Mouse (Mus musculus): Measurements from ENCODE around the gene Fbp2. TPM values are rescaled to one million over a fixed set of nuclear protein-coding genes. Genes with fewer than 3 reads are reported as not detected.

The Fbp2 gene
- polyA plus RNA-seq (2017; shearing (Covaris generic)), result not detected

DNA sequence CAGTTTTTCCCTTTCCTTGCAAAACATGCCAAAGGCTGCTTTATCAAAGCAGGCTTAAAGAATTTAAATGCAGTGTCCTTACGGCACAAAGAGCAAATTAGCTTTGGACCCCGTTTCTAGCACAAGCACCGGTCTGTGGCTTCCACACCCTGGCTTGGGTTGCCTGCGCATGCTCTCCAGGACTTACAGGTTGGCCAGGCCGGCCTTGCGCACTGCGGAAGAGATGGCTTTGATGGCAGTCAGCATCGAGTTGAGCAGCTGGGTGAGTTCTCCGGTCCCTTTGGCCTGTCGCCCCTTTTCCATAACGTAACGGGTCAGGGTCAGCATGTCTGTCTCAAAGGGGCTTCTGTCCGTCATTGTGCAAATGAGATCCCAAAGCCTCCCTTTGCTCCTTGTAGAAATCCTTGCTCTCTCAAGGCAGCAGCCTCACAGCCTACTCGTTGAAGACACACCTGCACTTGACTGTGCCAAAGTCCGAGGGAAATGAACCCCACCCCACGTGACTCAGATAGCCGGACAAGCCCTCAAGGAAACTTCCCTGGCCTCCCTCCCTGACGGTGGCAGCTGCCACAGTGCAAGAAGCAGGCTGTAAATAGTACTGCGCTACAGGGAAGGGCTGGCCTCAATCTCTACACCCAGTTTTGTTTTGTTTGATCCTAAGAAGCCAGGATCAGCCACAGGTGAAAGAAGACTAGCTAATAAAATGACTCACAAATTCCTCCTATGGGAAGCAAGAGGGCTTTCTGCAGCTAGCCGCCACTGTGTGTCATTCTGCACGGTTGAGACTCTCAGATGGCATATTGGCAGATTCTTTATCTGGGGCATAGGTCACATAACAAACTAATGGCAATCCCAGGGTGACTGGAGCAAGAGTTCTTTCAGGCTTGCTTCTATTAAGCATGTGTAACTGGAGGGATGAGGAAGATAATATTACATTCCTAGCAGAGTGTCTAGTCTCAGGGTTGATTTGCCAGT, at the start of gene Fbp2:
Gene Fbp2 (minus strand): TSS at position 482 of the 975 bp plus-strand sequence.
- no peak for ATAC-seq

DNA sequence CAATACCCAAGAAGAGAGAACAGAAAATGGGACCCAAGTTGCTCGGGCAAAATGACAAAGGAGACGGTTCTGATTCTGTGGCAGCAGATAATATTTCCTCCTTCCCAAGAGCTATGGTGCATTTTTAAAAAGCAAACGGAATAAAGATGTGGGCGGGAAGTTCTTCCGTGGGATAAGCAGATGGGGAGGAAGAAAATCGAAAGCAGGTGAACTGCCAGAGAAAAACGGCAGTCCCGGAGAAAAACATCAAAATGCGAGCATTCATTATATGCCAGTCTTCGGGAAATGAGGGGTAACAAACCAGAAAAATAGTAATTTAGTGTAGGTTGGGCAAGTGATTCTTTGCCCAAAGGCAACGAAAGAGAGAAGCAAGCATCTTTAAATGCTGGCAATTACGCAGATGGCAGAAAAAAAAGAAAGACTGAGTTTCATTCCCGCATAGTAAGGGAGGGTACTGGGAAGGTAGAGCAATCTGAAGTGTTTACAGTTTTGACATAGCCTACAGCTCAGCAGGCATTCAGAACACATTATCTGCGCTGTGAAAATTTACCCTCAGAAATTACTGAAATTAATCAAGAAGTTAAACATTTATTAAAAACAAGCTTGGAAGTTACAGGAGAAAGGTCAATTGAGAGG, 49.4 kb upstream of the Fbp2 start:
- no peak for ATAC-seq

DNA sequence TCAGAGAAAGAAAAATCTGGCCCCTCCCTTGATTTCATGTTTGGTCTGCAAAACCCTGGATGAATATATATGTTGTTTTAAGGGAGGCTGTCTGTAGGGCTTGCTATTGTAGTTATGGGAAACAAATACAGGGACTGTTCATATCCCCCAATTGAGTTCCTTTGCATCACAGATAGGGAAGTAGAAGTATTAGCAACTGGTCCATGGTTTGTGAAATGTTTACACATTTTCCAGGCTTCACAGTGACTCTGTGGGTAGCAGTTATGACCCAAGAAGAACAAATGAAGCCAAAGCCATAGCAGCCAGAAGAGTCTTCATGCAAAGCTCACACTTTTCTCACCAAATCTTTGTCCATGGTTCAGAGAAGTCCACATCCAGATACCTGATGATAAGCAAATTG, 42.9 kb upstream of the Fbp2 start:
- ATAC-seq, result no peak

DNA sequence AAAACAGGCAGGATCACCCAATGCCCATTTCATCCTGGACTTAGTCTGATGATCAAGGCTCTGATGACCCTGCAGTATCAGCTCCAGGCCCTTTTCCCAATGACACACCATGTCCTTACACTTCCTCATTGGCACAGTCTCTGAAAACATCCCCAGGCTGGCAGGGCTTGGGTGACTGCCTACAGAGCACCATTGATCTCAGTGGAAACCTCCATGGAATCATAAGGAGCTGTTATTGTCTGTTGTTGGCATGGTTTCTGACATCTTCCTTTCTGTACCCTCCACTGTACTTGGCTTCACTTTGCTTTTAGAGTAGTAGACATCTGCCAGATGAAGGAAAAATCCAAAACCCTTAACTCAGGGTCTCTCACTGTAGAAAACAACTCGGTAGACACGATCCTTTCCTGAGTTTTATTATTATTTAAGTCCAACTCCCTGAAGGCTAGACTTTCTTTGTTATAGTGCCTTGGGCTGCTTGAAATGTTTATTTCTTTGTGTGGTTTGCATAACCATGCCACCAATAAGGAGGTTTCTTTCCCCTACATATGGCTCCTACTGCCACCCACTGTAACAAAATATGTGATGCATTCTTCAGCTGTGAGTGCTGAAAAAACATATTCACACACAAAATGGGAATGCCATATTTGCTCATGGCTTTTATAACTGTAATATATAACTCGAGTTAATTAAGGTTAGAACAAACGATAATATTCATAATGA, 39.9 kb upstream of the Fbp2 start:
- ATAC-seq, result no peak

DNA sequence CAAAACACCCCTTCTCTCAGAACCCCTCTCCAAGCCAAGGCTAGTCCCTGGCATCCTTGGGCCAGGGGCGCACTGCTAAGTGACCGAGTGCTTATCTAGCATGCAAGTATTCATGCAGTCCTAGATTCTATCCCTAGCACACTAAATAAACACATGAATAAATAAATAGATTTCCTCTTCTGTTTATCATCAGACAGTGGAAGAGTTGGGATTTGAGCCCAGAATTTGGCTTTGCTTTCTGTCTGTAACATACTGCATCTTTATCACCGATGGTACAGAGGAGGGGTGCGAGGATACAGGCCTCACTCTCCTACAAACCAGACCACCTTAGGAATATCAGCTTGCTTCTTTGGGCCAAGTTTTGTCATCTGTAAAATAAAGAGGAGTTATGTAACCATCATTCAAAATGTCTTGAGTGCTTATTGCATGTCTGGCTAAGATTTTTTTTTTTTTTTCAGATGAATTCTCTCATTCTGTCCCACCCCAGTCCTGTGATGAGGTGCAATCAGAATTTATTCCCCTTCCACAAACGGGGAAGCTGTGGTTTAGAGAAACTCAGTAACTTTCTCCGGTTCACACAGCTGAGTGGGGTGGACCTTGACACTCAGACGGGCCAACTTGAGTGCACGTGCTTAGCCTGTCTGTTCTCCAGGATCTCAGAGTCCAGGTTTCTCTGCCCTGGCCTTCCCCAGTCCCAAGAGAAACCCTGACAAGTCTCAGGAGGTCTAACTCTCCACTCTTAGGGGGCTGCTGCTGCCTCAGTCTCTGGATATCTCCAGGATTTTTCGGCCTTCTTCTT, 35.0 kb upstream of the Fbp2 start:
- ATAC-seq, result no peak

DNA sequence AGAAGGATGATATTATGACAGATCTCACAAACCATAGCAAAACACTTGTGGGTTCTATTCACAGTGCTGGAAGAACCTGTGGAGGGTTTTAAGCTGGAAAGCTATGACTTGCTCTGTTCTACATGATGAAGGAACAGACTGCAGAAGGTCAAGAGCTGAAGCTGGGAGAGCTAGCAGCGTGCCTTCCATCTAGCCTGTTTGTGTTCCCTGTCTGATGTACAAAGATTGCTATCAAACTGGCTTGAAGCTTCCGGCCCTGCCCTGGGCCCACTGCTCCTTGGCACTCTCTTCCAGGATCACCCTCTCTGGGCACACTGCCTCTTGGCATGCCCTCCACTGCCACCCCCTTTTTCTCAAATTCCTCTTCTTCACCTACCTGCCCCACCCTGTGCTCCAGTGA, 31.1 kb upstream of the Fbp2 start:
- ATAC-seq, result no peak

DNA sequence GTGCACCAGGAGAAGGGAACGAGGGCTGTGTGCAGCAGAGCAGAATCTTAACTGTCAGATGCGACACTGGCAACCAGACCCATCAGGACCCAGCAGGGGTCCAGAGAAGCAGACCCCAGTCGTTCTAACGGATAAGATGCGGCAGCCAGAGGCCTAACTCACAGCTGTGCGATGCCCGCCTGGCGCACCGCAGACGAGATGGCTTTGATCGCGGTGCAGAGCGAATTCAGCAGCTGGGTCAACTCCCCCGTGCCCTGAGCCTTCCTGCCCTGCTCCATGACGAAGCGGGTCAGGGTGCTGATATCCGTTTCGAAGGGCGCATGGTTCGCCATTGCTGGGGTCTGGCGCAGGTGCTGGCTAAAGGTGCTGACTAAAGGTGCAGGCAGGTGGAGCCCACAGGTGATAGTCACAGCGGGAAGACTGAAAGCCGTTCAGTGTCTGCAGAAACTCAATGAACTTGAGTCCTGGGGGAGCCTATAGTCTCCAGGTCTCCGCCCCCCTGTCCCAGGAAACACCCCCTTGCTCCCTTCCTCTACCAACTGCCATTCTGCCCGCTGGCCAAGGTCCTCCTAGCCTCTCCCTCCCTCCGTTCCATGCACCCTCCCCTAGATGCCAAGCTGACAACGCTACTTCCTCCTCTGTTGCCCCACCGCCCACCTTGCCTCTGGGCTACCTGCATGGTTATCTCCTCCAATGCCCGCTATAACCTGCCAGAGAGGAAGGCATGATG, 29.7 kb upstream of the Fbp2 start, which contains the start of gene Fbp1:
Gene Fbp1 (minus strand): TSS at position 571 of the 730 bp plus-strand sequence.
- no peak for ATAC-seq

DNA sequence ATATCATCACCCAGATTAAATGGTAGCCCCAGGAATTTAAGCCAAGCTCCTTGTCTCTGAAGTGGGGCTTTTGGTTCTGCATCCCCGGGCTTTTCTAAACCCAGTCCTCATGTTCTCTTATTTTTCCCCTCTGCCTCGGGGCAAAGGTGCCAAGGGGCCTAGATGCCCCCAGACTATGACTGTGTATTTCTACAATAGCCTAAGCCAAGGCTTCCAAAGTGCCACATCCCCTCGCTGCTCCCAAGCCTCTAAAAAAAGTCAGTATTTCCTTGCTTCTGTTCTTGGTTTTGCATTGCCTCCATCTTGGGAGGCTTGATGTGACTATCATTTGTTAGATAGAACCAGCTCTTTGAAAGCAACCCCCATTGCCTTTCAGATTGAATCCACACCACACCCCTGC, 26.3 kb upstream of the Fbp2 start:
- ATAC-seq, result no peak

DNA sequence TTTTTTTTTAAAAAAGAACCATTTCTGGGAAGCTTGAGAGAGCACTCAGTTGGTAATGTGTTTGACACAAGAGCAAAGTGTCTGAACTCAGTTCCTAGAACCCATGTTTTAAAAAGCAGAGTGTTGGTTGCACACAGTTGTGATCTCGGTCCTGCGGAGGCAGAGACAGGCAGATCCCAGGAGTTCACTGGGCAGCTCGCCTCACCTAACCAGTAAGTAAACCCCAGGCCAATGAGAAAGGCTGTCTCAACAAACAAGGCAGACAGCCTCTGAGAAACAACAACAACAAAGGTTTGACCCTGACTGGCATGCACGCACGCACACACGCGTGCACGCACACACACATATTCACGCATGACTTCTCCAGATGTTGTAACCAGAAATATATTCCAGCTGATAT, 25.7 kb upstream of the Fbp2 start:
- no peak for ATAC-seq

DNA sequence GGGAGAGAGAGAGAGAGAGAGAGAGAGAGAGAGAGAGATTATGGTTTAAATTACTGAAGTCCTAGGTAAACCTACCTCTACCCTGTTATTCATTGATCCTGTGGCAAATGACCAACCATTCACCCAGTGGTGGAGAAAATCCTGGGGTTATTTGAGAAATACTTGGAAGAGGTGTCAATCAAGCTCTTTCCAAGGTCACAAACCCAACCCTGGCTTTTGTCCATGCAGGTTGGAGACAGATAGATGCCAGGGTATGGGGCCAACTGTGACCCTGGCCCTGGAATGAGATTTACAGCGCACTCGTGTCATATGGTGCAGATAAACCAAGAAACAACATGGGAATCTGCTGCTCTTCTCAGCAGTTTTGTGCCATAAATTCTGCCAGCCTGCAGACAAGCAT, 25.2 kb upstream of the Fbp2 start:
- no peak for ATAC-seq

DNA sequence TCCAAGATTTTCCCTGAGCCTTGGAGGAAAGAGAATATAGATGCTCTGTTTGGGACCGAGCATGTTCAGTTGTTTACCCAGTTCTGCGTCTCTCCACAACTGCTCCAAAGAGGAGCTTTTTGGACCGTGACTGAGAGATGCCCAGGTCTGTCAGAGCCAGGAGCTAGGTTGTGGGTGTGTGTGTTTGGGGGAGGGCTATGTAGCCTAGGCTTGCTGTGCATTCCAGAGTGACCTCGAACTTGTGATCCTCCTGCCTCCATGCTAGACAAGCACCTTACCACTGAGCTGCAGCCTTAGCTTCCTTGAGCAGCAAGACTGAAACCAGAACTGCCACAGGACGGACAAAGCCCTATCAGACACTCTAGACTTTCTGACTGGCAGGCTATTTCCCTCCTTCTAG, 24.6 kb upstream of the Fbp2 start:
- no peak for ATAC-seq

DNA sequence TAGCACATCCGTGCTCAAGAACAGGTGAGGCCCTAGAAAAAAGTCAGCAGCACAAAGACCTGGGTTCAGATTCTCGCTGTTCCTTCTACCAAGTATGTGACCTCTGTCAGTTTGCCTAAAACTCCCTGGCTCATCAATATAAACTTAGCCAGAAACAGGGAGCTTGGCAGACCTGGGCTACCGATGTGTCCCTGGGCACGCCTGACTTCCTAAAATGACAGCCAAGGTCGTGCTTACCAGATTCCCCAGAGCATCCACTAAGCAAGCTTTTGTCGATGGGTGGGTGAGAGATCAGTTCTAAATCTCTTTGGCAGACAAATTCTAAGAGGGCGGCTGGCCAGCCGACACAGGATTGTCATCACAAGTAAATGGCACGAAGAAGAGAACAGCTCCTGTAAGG, 23.1 kb upstream of the Fbp2 start:
- ATAC-seq, result no peak

DNA sequence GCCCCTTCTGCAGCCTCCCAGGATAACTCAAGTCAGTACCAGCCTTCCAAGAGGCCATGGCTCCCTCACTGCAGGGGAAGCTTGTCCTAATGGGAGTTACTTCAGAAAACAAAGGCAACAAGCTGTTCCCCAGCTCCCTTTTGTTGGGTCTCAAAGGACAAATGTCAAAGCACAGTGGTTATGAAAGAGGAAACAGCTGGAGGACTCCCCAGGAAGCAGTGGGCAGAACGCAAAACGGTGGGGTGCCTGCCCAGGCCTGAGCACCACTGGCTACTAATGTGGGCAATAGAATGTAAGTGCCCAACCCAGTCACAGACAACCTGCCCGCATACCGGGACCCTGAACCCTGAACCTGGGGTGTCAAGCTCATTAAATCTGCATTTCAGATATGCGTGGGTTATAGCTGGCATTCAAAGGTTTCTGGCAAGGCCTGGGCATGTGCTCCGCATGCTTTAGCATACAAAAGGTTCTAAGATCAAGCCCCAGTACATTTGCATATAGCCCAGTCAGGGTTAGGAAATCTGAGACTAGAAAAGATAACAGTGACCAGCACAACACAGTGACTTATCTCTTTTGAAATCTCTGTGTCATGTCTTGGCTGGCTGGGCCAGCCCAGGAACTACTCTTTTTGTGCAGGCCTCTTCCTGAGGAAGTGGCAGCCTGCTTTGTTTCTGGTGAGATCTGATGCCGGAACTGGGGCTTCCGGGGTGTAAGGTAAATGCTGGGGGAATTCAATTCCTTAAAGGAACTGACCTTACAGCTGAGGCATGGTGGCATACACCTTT, 21.8 kb upstream of the Fbp2 start:
- peak; percentile 93 for ATAC-seq

DNA sequence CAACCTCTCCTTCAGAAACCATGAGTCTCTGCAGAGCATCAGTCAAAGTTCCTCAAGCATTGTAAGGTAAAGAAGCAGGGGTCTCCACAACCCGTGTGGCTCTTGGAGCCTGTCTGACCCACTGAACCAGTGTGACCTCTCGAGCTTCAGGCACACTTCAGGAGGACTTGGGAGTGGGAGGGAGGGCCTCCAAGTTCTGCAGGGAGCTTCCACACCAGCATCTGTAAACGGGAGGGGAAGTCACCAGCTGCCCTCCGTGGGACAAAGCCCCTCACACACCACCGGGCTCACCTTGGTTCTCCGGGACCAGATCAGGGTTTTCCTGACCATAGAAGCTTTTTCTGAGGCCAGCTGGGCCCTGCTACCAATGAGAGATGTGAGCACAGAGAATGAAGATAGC, 21.2 kb upstream of the Fbp2 start:
- ATAC-seq, result no peak

DNA sequence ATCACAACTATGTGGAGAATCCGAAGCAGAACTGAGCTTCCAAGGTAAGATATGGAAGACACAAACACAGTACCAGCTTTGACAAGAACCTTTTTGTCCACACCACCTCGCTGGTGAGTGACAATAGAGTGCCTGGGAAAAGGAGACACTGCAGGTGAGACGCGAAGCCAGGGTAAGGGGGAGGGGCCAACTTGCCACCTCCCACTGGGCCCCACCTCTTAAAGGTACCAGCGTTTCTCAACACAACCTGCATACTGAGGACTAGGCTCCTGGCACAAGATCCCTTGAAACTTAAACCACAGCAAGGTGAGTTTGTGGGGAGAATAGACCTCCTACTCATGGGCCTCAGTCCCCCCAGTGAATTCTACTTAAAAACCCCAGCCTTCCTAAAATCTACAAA, 19.0 kb upstream of the Fbp2 start:
- no peak for ATAC-seq

DNA sequence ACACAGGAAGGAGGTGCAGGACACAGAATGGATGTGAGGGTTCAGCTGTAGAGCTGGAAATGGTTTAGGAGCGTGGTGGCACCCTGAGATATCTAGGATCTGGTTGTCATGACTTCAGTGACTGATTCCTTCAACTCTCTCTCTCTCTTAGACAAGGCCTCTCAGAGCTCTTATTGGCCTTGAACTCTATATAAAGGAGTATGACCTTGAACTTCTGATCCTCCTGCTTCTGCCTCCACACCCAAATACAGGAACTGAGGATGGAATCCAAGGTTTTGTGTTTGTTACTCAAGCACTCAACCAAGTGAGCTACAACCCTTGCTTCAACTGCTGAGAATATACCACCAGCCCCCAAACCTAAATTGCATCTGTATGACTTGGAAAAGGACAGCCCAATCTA, 17.9 kb upstream of the Fbp2 start:
- ATAC-seq, result no peak

DNA sequence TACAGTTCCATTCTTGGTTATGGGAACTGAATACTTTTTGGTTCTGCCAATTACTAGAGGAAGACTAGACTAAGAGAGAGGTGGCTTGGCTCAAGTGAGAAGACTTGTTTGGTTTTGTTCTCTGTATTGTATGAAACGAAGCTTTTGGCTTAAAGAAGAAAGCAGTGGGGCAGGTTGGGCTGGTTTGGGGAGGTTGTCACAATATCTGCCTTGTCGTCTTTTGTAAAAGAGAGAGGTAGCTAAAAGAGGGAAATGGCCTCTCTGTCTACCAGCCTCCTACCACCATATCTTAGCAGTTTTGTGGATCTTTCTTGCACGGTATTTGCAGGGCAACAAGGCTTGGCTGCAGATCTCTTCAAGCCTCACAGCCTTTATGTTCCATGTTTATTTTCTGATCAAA, 14.0 kb upstream of the Fbp2 start:
- no peak for ATAC-seq

DNA sequence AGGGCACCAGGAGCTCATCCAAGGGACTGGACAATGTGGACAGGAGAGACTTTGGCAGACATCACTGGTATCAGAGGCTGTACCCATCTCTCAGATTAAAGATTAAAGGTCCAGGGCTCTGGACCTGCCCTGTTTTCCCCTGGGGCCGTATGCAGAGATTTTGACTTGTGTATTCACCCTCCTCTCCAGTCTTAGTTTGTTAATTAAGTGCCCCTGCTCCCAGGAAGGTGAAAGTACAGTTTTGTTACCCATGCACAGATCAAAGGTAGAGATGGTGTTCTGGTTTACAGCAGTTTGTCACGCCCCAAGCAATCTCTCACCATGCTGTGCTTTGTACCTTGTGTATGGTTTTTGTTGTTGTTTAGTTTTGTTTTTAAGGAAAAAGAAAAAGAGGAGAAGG, 12.4 kb upstream of the Fbp2 start:
- ATAC-seq, result no peak

DNA sequence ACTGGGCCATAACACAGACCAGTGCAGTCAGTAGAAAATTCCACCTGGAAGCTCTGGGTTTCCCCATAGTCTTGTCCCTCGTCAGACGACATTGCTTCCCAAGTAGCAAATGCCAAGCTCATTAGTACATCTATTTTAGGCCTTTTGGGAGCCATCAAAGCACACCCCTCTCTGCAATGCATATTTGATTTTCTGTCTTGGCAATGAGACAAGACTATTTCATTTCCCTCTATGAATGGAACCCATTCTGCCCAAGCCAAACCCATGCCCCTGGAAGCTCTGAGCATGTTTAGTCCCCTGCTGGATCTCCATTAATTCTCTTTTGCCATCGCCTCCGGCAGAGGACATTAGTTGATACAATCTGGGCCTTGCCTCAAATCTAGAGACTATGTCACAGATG, 8.6 kb upstream of the Fbp2 start:
- ATAC-seq, result no peak

DNA sequence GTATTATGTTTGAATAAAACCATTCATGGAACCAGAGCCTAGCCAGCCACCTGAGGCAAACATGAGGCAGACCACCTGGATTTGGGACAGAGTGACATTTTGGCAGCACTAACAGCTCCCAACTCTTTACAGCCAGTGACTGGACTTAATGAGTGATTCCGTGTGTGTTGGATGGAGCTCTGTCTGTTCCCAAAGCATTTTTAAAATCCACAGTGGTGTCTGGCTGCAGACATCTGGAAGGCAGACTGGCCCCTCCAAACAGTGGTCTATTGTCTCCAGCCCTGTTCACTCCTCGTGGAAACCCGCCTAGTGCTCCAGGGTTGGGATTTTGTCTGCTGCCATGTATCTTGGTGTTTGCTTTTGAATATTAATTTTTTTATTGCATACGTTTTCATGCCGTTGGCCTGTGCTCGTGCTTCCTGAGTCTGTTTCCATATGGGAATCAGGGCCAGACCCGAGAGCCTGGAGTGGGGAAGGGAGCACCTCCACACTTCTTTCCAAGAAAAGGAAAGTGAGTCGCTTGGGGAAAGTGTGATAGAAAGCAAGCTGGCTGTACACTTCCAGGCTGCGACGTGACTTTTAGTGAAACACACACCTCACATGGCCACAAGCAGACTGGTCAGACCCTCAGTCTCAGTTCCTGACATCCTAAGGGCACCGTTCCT, 7.6 kb upstream of the Fbp2 start:
- ATAC-seq, result no peak

Data from activated CD4-positive, CD25-positive, alpha-beta regulatory T cell, adult 4 months (primary cell).